ENCODE assay signal across 9 mouse cellular contexts in the genomic region with DNA sequence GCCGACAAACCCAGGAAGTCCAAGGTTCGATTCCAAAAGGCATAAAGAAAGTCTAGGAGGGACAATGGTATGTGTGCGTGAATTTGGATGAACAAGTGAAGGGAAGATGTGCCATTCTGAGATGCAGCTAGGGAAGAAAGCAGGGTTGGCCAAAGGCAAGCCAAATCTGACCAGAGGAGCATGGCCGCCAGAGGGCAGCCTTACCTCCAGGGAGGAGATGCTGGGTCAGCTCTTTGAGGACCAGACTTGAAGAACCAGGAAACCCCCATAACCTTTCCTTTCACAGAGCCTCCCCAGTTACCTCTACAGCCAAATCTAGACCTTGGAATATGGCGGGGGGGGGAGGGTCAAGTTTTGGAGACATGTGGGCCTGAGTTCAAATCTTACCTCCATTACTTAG.
DNase-seq lines count a peak whose midpoint lies in the region; ATAC-seq and TF ChIP-seq lines count a peak whose summit lies in the region.
"Had no signal": no experiment of that assay in that cellular context is flagged by ENCODE, and none has a peak within 500 bp of the region (broad histone marks: within the 10 kb centered on the region; RNA-seq: fewer than 3 reads in every experiment).

No protein-coding gene starts in this region.

- H3K36me3 ChIP-seq in forebrain, embryonic 14.5 days (ENCODE audit: control insufficient read depth, insufficient read depth, low read length): no peaks in the 10 kb centered on the region
- no peaks in the 10 kb centered on the region for H3K36me3 ChIP-seq in forebrain, embryonic 13.5 days (ENCODE audit: poor library complexity, severe bottlenecking)
- no peaks in the 10 kb centered on the region for H3K36me3 ChIP-seq in midbrain, embryonic 14.5 days (ENCODE audit: control insufficient read depth, insufficient read depth, low read length)
- H3K36me3 ChIP-seq in midbrain, embryonic 15.5 days (replicated peaks): no peaks in the 10 kb centered on the region
- no peaks in the 10 kb centered on the region for H3K36me3 ChIP-seq in lung, embryonic 14.5 days (ENCODE audit: insufficient read depth)
- H3K36me3 ChIP-seq: heart, embryonic 15.5 days had no signal

- intact Hi-C loops in gastrocnemius, postnatal 14 days (cut with DNase I; ENCODE audit: low total_unique reads): no loop called here

- H3K27ac ChIP-seq in forebrain, embryonic 14.5 days (ENCODE audit: low read depth, low read length): no peak overlapping the region
- no peak overlapping the region for H3K27ac ChIP-seq in forebrain, embryonic 13.5 days
- no peak overlapping the region for H3K27ac ChIP-seq in midbrain, embryonic 14.5 days (replicated peaks; ENCODE audit: low read depth, low read length)
- no peak overlapping the region for H3K27ac ChIP-seq in midbrain, embryonic 15.5 days
- H3K27ac ChIP-seq in lung, embryonic 14.5 days (ENCODE audit: low read depth): no peak overlapping the region
- H3K27ac ChIP-seq: heart, embryonic 15.5 days had no signal

- H3K27me3 ChIP-seq in forebrain, embryonic 14.5 days (replicated peaks; ENCODE audit: control insufficient read depth, insufficient read depth, low read length): no peaks in the 10 kb centered on the region
- H3K27me3 ChIP-seq in forebrain, embryonic 13.5 days: 0 out of 2 replicates have a peak, but pooled peaks cover 7% of the 10 kb centered on the region
- no peaks in the 10 kb centered on the region for H3K27me3 ChIP-seq in midbrain, embryonic 14.5 days (ENCODE audit: control insufficient read depth, insufficient read depth, low read length)
- H3K27me3 ChIP-seq in midbrain, embryonic 15.5 days (replicated peaks): peaks cover 5% of the 10 kb centered on the region; the same call in 1 of the 2 replicates
- H3K27me3 ChIP-seq in lung, embryonic 14.5 days (ENCODE audit: insufficient read depth, low read length): no peaks in the 10 kb centered on the region

- DNase-seq in forebrain, embryonic 14.5 days (ENCODE audit: low spot score): peak; percentile 51
- DNase-seq in midbrain, embryonic 14.5 days: peak; percentile 76
- DNase-seq in adrenal gland, postnatal 4 days (ENCODE audit: low spot score in 2 of 2): peak; percentile 12 to 22
- DNase-seq in gastrocnemius, postnatal 14 days: peak; percentile 37
- DNase-seq in lung, embryonic 14.5 days: peak; percentile 73
- DNase-seq in testis, postnatal 10 days (ENCODE audit: low spot score): peak; percentile 84

- WGBS in forebrain, embryonic 14.5 days: 45% methylated on average over 5 of the region's 5 CpGs
- WGBS in forebrain, embryonic 13.5 days: 40% methylated on average over 5 of the region's 5 CpGs
- WGBS in midbrain, embryonic 14.5 days: 51% methylated on average over 5 of the region's 5 CpGs
- 46% methylated on average over 5 of the region's 5 CpGs for WGBS in midbrain, embryonic 15.5 days
- 43% methylated on average over 5 of the region's 5 CpGs for WGBS in lung, embryonic 14.5 days

- H3K4me1 ChIP-seq in forebrain, embryonic 14.5 days (ENCODE audit: control insufficient read depth, insufficient read depth, low read length): no peaks in the 10 kb centered on the region
- no peaks in the 10 kb centered on the region for H3K4me1 ChIP-seq in forebrain, embryonic 13.5 days
- H3K4me1 ChIP-seq in midbrain, embryonic 14.5 days (ENCODE audit: control insufficient read depth, insufficient read depth, low read length): peaks cover 5% of the 10 kb centered on the region
- peaks cover 3% of the 10 kb centered on the region; the same call in 1 of the 2 replicates for H3K4me1 ChIP-seq in midbrain, embryonic 15.5 days
- H3K4me1 ChIP-seq in lung, embryonic 14.5 days (ENCODE audit: insufficient read depth): no peaks in the 10 kb centered on the region
- H3K4me1 ChIP-seq: heart, embryonic 15.5 days had no signal

- no peak overlapping the region for H3K4me2 ChIP-seq in forebrain, embryonic 14.5 days (ENCODE audit: low read length)
- no peak overlapping the region for H3K4me2 ChIP-seq in forebrain, embryonic 13.5 days
- H3K4me2 ChIP-seq in midbrain, embryonic 14.5 days (ENCODE audit: low read length): no peak overlapping the region
- no peak overlapping the region for H3K4me2 ChIP-seq in midbrain, embryonic 15.5 days
- no peak overlapping the region for H3K4me2 ChIP-seq in lung, embryonic 14.5 days
- H3K4me2 ChIP-seq: heart, embryonic 15.5 days had no signal

- H3K9me3 ChIP-seq in forebrain, embryonic 14.5 days (replicated peaks; ENCODE audit: control insufficient read depth, low read length): no peaks in the 10 kb centered on the region
- no peaks in the 10 kb centered on the region for H3K9me3 ChIP-seq in forebrain, embryonic 13.5 days (replicated peaks)
- H3K9me3 ChIP-seq in midbrain, embryonic 14.5 days (ENCODE audit: control insufficient read depth, low read length): no peaks in the 10 kb centered on the region
- H3K9me3 ChIP-seq in midbrain, embryonic 15.5 days: no peaks in the 10 kb centered on the region
- no peaks in the 10 kb centered on the region for H3K9me3 ChIP-seq in lung, embryonic 14.5 days (ENCODE audit: low read depth, low read length)
- H3K9me3 ChIP-seq: heart, embryonic 15.5 days had no signal

- ATAC-seq in forebrain, embryonic 14.5 days: no peak
- ATAC-seq in forebrain, embryonic 13.5 days: no peak
- ATAC-seq in midbrain, embryonic 14.5 days (ENCODE audit: low FRiP score, low TSS enrichment): no peak
- ATAC-seq in midbrain, embryonic 15.5 days (replicated peaks): no peak
- no peak for ATAC-seq in lung, embryonic 14.5 days (ENCODE audit: insufficient read depth)

- TF ChIP-seq CTCF in lung, embryonic 14.5 days (IDR thresholded peaks at IDR 0.05; ENCODE audit: low read depth): peak; percentile 75

- no peak overlapping the region for H3K9ac ChIP-seq in forebrain, embryonic 14.5 days (ENCODE audit: low read length)
- H3K9ac ChIP-seq in forebrain, embryonic 13.5 days: no peak overlapping the region
- no peak overlapping the region for H3K9ac ChIP-seq in midbrain, embryonic 14.5 days (replicated peaks; ENCODE audit: low read length)
- no peak overlapping the region for H3K9ac ChIP-seq in midbrain, embryonic 15.5 days
- no peak overlapping the region for H3K9ac ChIP-seq in lung, embryonic 14.5 days
- H3K9ac ChIP-seq: heart, embryonic 15.5 days had no signal

- no peak overlapping the region for H3K4me3 ChIP-seq in forebrain, embryonic 14.5 days (ENCODE audit: low read depth, low read length)
- H3K4me3 ChIP-seq in forebrain, embryonic 13.5 days: no peak overlapping the region
- no peak overlapping the region for H3K4me3 ChIP-seq in midbrain, embryonic 14.5 days (replicated peaks; ENCODE audit: low read depth, low read length)
- no peak overlapping the region for H3K4me3 ChIP-seq in midbrain, embryonic 15.5 days
- H3K4me3 ChIP-seq in lung, embryonic 14.5 days (ENCODE audit: low read depth, low read length): no peak overlapping the region
- H3K4me3 ChIP-seq: heart, embryonic 15.5 days had no signal

Comparison
In these comparisons a context has a peak if more than half of its experiments do, and no peak if none do; other contexts are left out.
1. DNase-seq: peak in every context shown above with its lines; median percentile 84 in testis, postnatal 10 days; 76 in midbrain, embryonic 14.5 days; 73 in lung, embryonic 14.5 days; 51 in forebrain, embryonic 14.5 days; 37 in gastrocnemius, postnatal 14 days; 17 in adrenal gland, postnatal 4 days.